Mouse (Mus musculus): ENCODE data around the gene Fos.

DNA sequence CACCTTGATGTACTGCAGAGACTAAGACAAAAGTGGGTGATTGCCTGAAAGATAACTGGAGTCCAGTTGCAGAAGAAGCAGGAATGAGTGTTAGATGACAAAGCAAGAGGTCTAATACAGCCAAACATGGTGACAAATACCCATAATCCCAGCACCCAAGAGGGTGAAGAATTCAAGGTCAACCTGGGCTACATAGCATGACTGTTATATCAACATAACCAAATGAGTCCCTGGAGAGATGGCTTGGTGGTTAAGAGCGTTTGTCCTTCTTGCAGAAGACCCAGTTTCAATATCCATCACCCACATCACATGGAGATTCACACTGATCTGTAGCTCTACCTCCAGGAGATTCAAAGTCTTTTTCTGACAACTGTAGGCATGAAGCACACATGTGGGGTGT, 30.2 kb upstream of the Fos start:
- no peak for TF ChIP-seq CTCF (IDR thresholded peaks at IDR 0.05; ENCODE audit: low read depth)
- TF ChIP-seq EP300 (IDR thresholded peaks at IDR 0.05; ENCODE audit: low read depth): no peak
